Mouse (Mus musculus) E14TG2a.4 (cell line): Measurements from ENCODE around the gene Mtus2.

Source experiments
- H3K27me3 ChIP-seq: 2 replicates; pipeline ENCODE4 v1.6.1; 2014; ENCODE audit warnings: low read length, control low read depth; ENCODE audit not compliant: insufficient read depth
- H3K36me3 ChIP-seq: 2 replicates; pipeline ENCODE4 v1.6.1; 2014; ENCODE audit warnings: low read length, control low read depth; ENCODE audit not compliant: insufficient read depth
- H3K4me1 ChIP-seq: replicated peaks from 2 replicates; pipeline ENCODE4 v1.6.1; 2014; ENCODE audit warnings: low read depth, low read length, control low read depth
- H3K4me3 ChIP-seq: replicated peaks from 2 replicates; pipeline ENCODE4 v1.5.1; 2014; ENCODE audit warnings: mild to moderate bottlenecking, low read length
- H3K9me3 ChIP-seq: 2 replicates; pipeline ENCODE4 v1.6.1; 2014; ENCODE audit warnings: low read length, control low read depth
- CTCF ChIP-seq: conservative IDR thresholded peaks from 2 replicates; pipeline ENCODE4 v1.5.1; 2014; ENCODE audit warnings: low read length
- NANOG ChIP-seq: IDR thresholded peaks from 2 replicates; pipeline ENCODE4 v1.6.1; 2014; ENCODE audit warnings: borderline replicate concordance, low read length, mixed read lengths
- POU5F1 ChIP-seq: IDR thresholded peaks from 2 replicates; pipeline ENCODE4 v1.6.1; 2014; ENCODE audit warnings: low read length, borderline replicate concordance

Mtus2 gene

GRCm38 (mm10) chr5:147963820-147964580 is 6.9 kb downstream of the Mtus2 start:
- no peak for TF ChIP-seq CTCF
- TF ChIP-seq POU5F1, result no peak
- TF ChIP-seq NANOG, result no peak
- H3K9me3 ChIP-seq, result no peaks in the 10 kb centered on the region

GRCm38 (mm10) chr5:147964776-147965175 is 7.7 kb downstream of the Mtus2 start:
- H3K4me1 ChIP-seq, result peaks cover 25% of the 10 kb centered on the region
- TF ChIP-seq POU5F1, result no peak
- no peak for TF ChIP-seq NANOG
- peak; percentile 90 for TF ChIP-seq CTCF
- no peak overlapping the region for H3K4me3 ChIP-seq
- H3K36me3 ChIP-seq, result no peaks in the 10 kb centered on the region
- no peaks in the 10 kb centered on the region for H3K9me3 ChIP-seq
- peaks cover 4% of the 10 kb centered on the region; the same call in 1 of the 2 replicates for H3K27me3 ChIP-seq

More at GRCm38 (mm10) chr5:147963820-147964580, 6.9 kb downstream of the Mtus2 start:
- Histone ChIP-seq H3K4me1 (peaks cover 22% of the 10 kb centered on the region), H3K4me3 (no peak overlapping the region), H3K27me3 (peaks cover 6% of the 10 kb centered on the region; the same call in 1 of the 2 replicates), H3K36me3 (no peaks in the 10 kb centered on the region)

- Histone ChIP-seq H3K4me1 (peaks cover 25% of the 10 kb centered on the region), H3K36me3 (no peaks in the 10 kb centered on the region), H3K9me3 (peaks cover 4% of the 10 kb centered on the region; the same call in 1 of the 2 replicates), H3K4me3 (no peak overlapping the region; the same call in 1 of the 2 replicates), H3K27me3 (peaks cover under 1% of the 10 kb centered on the region; the same call in 1 of the 2 replicates)
- TF ChIP-seq CTCF (no peak), POU5F1 (no peak), NANOG (no peak)
Observed at GRCm38 (mm10) chr5:147966646-147967045, 9.5 kb downstream of the Mtus2 start.

GRCm38 (mm10) chr5:147969566-147969965 is 12.4 kb downstream of the Mtus2 start:
- Histone ChIP-seq H3K4me1 (peaks cover 17% of the 10 kb centered on the region), H3K9me3 (peaks cover 4% of the 10 kb centered on the region; the same call in 1 of the 2 replicates), H3K36me3 (no peaks in the 10 kb centered on the region), H3K27me3 (no peaks in the 10 kb centered on the region), H3K4me3 (no peak overlapping the region)
- TF ChIP-seq NANOG, result no peak
- TF ChIP-seq CTCF, result no peak
- TF ChIP-seq POU5F1, result no peak

- Histone ChIP-seq H3K4me3 (no peak overlapping the region), H3K36me3 (no peaks in the 10 kb centered on the region), H3K9me3 (peaks cover 13% of the 10 kb centered on the region; the same call in 1 of the 2 replicates), H3K27me3 (no peaks in the 10 kb centered on the region; the same call in 1 of the 2 replicates), H3K4me1 (peaks cover 18% of the 10 kb centered on the region)
- TF ChIP-seq CTCF (no peak), POU5F1 (no peak), NANOG (no peak)
Observed at GRCm38 (mm10) chr5:147976001-147976400, 18.9 kb downstream of the Mtus2 start.

GRCm38 (mm10) chr5:147980606-147981005 is 23.5 kb downstream of the Mtus2 start:
- peaks cover 4% of the 10 kb centered on the region; the same call in 1 of the 2 replicates for H3K9me3 ChIP-seq
- TF ChIP-seq NANOG (no peak), POU5F1 (no peak), CTCF (no peak)
- H3K36me3 ChIP-seq, result no peaks in the 10 kb centered on the region
- peak overlapping the region; percentile 61 for H3K4me3 ChIP-seq
- H3K4me1 ChIP-seq, result peaks cover 25% of the 10 kb centered on the region
- H3K27me3 ChIP-seq, result no peaks in the 10 kb centered on the region; the same call in 1 of the 2 replicates

GRCm38 (mm10) chr5:147990289-147990688 is 33.2 kb downstream of the Mtus2 start:
- TF ChIP-seq CTCF (peak; percentile 52), NANOG (no peak), POU5F1 (no peak)
- no peaks in the 10 kb centered on the region for H3K27me3 ChIP-seq

GRCm38 (mm10) chr5:147990775-147991174 is 33.7 kb downstream of the Mtus2 start:
- no peaks in the 10 kb centered on the region for H3K27me3 ChIP-seq
- no peaks in the 10 kb centered on the region for H3K36me3 ChIP-seq
- H3K4me3 ChIP-seq, result no peak overlapping the region
- TF ChIP-seq NANOG (no peak), CTCF (no peak)
- H3K4me1 ChIP-seq, result peaks cover 11% of the 10 kb centered on the region
- peaks cover 17% of the 10 kb centered on the region for H3K9me3 ChIP-seq

More at GRCm38 (mm10) chr5:147990289-147990688, 33.2 kb downstream of the Mtus2 start:
- Histone ChIP-seq H3K36me3 (no peaks in the 10 kb centered on the region), H3K4me3 (no peak overlapping the region), H3K4me1 (peaks cover 11% of the 10 kb centered on the region), H3K9me3 (peaks cover 15% of the 10 kb centered on the region)

- no peaks in the 10 kb centered on the region for H3K27me3 ChIP-seq
- no peaks in the 10 kb centered on the region for H3K36me3 ChIP-seq
- H3K4me1 ChIP-seq, result peaks cover 11% of the 10 kb centered on the region
- no peak for TF ChIP-seq POU5F1
- TF ChIP-seq CTCF, result no peak
- no peak for TF ChIP-seq NANOG
- no peak overlapping the region for H3K4me3 ChIP-seq
- H3K9me3 ChIP-seq, result peaks cover 31% of the 10 kb centered on the region
Observed at GRCm38 (mm10) chr5:147992581-147993378, 35.7 kb downstream of the Mtus2 start.
